Mouse (Mus musculus) frontal cortex, postnatal 25 days (tissue): ENCODE results near the gene Olfr473.
"Not testable (repeated sequence)": the region's sequence is repeated elsewhere in the genome, so short reads cannot be mapped to it uniquely, and the experiment has no call there.

Experiments used
- DNase-seq, 2 experiments: peaks; one replicate each; pipeline ENCODE4 v3.0.0; 2022; ENCODE audit warnings: low spot score in 2 of 2

The Olfr473 gene

DNA sequence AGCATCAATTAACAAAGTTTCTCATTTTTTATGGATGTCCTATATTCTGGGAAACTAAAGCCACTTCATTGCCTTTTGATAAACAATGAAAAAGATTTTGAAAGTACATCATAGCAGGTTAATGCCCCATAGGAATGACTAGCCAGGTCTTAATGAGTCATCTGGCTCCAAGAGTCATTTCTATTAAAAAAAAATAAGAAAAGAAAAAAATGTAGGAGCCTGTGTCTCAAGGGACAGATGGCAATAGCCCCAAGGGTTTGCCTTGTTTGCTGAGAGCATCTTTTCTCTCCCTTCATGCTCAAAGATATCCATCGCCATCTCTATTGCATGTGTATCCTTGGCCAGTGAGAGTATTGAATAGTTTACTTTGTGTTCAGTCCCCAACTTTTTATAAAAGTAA lies at the start of gene Olfr473:
Olfr473 (plus strand) TSS at position 301 of the 400 bp plus-strand sequence.
- DNase-seq, result no peak

- DNase-seq, result no peak
Observed at GRCm38 (mm10) chr7:107897602-107898001, 32.6 kb upstream of the Olfr473 start, which contains the start of gene Olfr472. Gene Olfr472, plus strand, starts transcription at chr7:107897902.

DNA sequence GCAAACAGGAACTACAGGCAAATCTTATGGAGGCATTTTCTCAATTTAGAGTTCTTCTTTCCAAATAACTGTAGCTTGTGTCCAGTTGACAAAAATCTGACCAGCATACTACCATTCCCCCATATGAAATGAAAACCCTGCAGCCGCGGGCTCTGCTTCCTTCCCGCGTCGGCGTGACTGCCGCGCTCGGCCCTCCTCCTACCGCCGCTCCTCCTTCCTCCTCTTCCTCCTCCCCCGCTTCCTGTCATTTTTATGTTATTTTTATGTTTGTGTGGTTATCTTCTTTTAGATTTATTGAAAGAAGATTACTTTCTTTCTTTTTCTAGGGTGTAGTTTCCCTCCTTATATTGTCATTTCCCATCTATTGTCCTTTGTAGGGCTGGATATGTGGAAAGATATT lies 22.3 kb downstream of the Olfr473 start:
- not testable (repeated sequence) for DNase-seq

- no peak for DNase-seq
Observed at GRCm38 (mm10) chr7:107954343-107954742, 24.1 kb downstream of the Olfr473 start, which contains the start of gene Olfr474. Gene Olfr474, plus strand, starts transcription at chr7:107954643.

GRCm38 (mm10) chr7:107964503-107964902 lies 34.3 kb downstream of the Olfr473 start, which contains the start of gene Olfr476:
Gene Olfr476, plus strand, starts transcription at chr7:107964803.
- no peak for DNase-seq
